ENCODE assay signal across 27 mouse cellular contexts in the genomic region with DNA sequence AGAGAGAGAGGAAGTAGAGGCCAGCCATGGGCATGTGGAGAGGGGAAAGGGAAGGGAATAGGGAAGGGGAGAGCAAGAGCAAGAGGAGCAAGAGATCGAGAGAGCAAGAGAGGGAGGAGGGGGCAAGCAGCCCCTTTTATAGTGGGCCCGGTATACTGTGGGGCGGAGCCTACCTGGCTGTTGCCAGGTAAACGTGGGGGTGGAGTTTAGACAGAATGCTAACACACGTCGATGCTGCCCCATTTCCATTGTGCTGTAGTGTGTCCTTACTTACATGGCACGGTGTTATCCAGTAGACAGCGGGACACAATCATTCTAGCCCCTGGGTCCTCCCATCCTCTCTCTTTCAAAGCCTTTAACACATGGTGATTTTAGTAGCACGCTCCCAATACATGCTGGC. TPM values are rescaled to one million over a fixed set of nuclear protein-coding genes. Genes with fewer than 3 reads are reported as not detected.
"Had no signal": no experiment of that assay in that cellular context is flagged by ENCODE, and none has a peak within 500 bp of the region (broad histone marks: within the 10 kb centered on the region; RNA-seq: fewer than 3 reads in every experiment).

No protein-coding gene starts in this region.

- DNase-seq: gastrocnemius, adult 2 months; gastrocnemius, postnatal 10 days; gastrocnemius, postnatal 25 days; heart, adult 11 months; heart, adult 2 months; heart, postnatal 10 days; kidney, adult 11 months; kidney, adult 2 months; kidney, adult 9 months; kidney, postnatal 25 days; kidney, postnatal 4 days; liver; liver, embryonic 13.5 days; liver, postnatal 0 days had no signal

- ATAC-seq: hindbrain, postnatal 0 days; intestine, embryonic 16.5 days; liver, postnatal 0 days had no signal

- H3K27me3 ChIP-seq: hindbrain, embryonic 13.5 days; hindbrain, embryonic 15.5 days; kidney, embryonic 15.5 days; limb, embryonic 12.5 days; liver, embryonic 13.5 days had no signal

- H3K4me3 ChIP-seq: gastrocnemius, adult 2 months; heart, adult 2 months; hindbrain, embryonic 13.5 days; hindbrain, embryonic 15.5 days; kidney, embryonic 15.5 days; layer of hippocampus, adult 2 months; left cerebral cortex, adult 2 months; limb, embryonic 10.5 days; limb, embryonic 12.5 days; liver, embryonic 13.5 days; liver, embryonic 15.5 days had no signal

- H3K4me1 ChIP-seq: hindbrain, embryonic 15.5 days; limb, embryonic 10.5 days had no signal

- H3K9me3 ChIP-seq: hindbrain, embryonic 13.5 days; hindbrain, embryonic 15.5 days; kidney, embryonic 15.5 days; limb, embryonic 10.5 days; limb, embryonic 12.5 days; liver, embryonic 13.5 days; liver, embryonic 15.5 days had no signal

- H3K4me2 ChIP-seq: heart, embryonic 11.5 days; hindbrain, embryonic 13.5 days; hindbrain, embryonic 15.5 days; kidney, embryonic 15.5 days; limb, embryonic 12.5 days; liver, embryonic 11.5 days; liver, embryonic 13.5 days; liver, embryonic 15.5 days had no signal

- H3K36me3 ChIP-seq: hindbrain, embryonic 13.5 days; hindbrain, embryonic 15.5 days; kidney, embryonic 15.5 days; limb, embryonic 10.5 days; limb, embryonic 12.5 days; liver, embryonic 13.5 days; liver, embryonic 15.5 days had no signal

- H3K9ac ChIP-seq: hindbrain, embryonic 13.5 days; hindbrain, embryonic 15.5 days; kidney, embryonic 15.5 days; limb, embryonic 12.5 days; liver, embryonic 13.5 days; liver, embryonic 15.5 days; liver, postnatal 0 days had no signal

- H3K27ac ChIP-seq: gastrocnemius, adult 2 months; heart, adult 2 months; hindbrain, embryonic 13.5 days; hindbrain, embryonic 15.5 days; hindbrain, postnatal 0 days; kidney, embryonic 15.5 days; kidney, postnatal 0 days; layer of hippocampus, adult 2 months; left cerebral cortex, adult 2 months; limb, embryonic 10.5 days; limb, embryonic 12.5 days; liver, embryonic 13.5 days; liver, embryonic 15.5 days had no signal

RNA-seq across cellular contexts. Expression of gene Ksr2, which starts 14.5 kb away (rescaled TPM):
- polyA plus RNA-seq: limb, embryonic 10.5 days had no signal
